Mouse (Mus musculus): Measurements from ENCODE around the gene Bcar3. TPM values are rescaled to one million over a fixed set of nuclear protein-coding genes. Genes with fewer than 3 reads are reported as not detected.

Gene Bcar3
- polyA plus RNA-seq, 1 experiment from 2014 or later = 6.8 TPM

DNA sequence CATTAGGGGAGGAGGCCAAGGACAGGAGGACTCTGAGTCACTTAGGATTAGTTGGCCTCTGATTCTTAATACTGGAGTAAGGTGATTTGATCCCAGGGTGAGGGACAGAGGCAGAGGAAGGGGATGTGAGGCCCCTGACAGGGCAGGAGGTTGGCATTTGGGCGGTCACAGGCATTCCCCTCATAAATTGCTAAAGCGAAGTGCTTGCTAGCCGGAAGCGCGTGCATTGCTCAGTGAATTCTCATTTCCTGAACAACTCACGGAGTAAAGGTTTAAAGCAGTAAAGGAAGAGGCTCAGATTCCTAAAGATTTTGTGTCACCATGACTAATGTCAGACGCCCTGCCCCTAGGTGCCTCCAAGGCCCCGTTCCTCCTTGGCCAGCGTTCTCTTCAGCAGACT is 28.3 kb downstream of the Bcar3 start:
- Histone ChIP-seq H3K9me3 (replicated peaks) (no peaks in the 10 kb centered on the region), H3K4me2 (no peak overlapping the region), H3K4me3 (no peak overlapping the region), H3K27ac (no peak overlapping the region), H3K27me3 (replicated peaks) (peaks cover 6% of the 10 kb centered on the region; the same call in 1 of the 2 replicates), H3K4me1 (no peaks in the 10 kb centered on the region), H3K9ac (no peak overlapping the region), H3K36me3 (no peaks in the 10 kb centered on the region)
- 65% methylated on average over 9 of the region's 9 CpGs for WGBS (ENCODE audit: insufficient replicate concordance)
- no peak for ATAC-seq

DNA sequence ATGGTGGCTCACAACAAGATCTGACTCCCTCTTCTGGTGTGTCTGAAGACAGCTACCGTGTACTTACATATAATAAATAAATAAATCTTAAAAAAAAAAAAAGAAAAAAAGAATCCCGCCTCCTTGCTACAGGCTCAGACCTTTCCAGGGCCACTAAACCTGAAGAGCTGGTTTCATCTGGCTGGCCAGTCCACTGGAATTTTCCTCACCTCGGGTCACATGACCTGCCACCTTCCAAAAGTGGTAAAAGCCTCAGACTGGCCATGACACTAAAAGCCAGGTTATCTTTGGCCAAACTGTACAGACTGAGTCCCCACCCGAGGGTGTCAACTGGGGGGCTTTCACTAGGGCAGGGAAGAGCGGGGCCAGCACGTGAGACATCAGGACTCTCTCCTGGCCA is 29.9 kb downstream of the Bcar3 start:
- Histone ChIP-seq H3K4me3 (no peak overlapping the region), H3K9ac (no peak overlapping the region), H3K9me3 (replicated peaks) (no peaks in the 10 kb centered on the region), H3K4me2 (no peak overlapping the region), H3K27ac (no peak overlapping the region), H3K4me1 (no peaks in the 10 kb centered on the region), H3K27me3 (replicated peaks) (peaks cover 6% of the 10 kb centered on the region; the same call in 1 of the 2 replicates), H3K36me3 (no peaks in the 10 kb centered on the region)
- no peak; the same call in 1 of the 2 replicates for ATAC-seq
- 70% methylated on average over 6 of the region's 6 CpGs for WGBS (ENCODE audit: insufficient replicate concordance)

DNA sequence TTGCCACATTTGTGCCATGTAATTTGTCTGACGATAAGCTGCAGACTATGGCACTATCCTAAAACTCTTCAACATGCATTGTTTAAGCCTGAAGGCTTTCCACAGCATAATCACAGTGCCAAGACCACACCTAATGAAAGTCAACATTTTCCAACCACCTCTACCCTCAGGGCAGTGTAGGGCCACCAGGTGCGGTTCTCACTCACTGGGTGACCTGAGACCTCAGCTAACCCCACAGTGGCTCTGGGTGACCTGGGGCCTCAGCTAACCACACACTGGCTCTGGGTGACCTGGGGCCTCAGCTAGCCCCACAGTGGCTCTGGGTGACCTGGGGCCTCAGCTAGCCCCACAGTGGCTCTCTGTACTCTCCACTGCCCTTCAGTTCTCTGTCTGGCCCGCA is 30.6 kb downstream of the Bcar3 start:
- WGBS (ENCODE audit: insufficient replicate concordance) = 82% methylated on average over 3 of the region's 3 CpGs

DNA sequence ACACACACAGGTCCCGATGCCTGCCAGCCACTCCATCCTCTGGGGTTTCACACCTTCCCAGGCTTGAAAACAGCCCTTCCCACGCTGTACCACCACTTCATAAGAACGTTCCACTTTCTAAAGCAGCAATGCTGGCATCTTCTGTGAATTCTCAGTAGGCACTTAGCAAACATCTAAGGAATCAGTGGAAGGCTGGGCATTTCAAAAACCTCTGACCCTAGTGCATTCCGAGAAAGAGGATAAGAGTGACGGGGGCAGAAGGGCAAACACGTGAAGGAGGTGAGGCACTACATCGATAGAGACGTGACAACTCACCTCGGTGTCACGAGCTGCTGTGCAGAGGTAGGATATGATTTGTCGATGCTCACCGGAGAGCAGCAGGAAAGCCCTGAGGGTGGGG is 36.5 kb downstream of the Bcar3 start:
- WGBS (ENCODE audit: insufficient replicate concordance) = 60% methylated on average over 12 of the region's 12 CpGs
- Histone ChIP-seq H3K4me1 (peaks cover 9% of the 10 kb centered on the region; the same call in 1 of the 2 replicates), H3K4me3 (no peak overlapping the region), H3K27ac (no peak overlapping the region), H3K9me3 (replicated peaks) (no peaks in the 10 kb centered on the region), H3K9ac (no peak overlapping the region), H3K36me3 (no peaks in the 10 kb centered on the region), H3K4me2 (no peak overlapping the region), H3K27me3 (replicated peaks) (peaks cover 9% of the 10 kb centered on the region)
- no peak for ATAC-seq

More for the DNA sequence above, 30.6 kb downstream of the Bcar3 start:
- Histone ChIP-seq H3K9me3 (replicated peaks) (no peaks in the 10 kb centered on the region), H3K4me2 (no peak overlapping the region), H3K4me1 (no peaks in the 10 kb centered on the region), H3K27me3 (replicated peaks) (peaks cover 6% of the 10 kb centered on the region; the same call in 1 of the 2 replicates), H3K9ac (no peak overlapping the region), H3K4me3 (no peak overlapping the region), H3K27ac (no peak overlapping the region), H3K36me3 (no peaks in the 10 kb centered on the region)
- peak; percentile 49; the same call in 1 of the 2 replicates for ATAC-seq

DNA sequence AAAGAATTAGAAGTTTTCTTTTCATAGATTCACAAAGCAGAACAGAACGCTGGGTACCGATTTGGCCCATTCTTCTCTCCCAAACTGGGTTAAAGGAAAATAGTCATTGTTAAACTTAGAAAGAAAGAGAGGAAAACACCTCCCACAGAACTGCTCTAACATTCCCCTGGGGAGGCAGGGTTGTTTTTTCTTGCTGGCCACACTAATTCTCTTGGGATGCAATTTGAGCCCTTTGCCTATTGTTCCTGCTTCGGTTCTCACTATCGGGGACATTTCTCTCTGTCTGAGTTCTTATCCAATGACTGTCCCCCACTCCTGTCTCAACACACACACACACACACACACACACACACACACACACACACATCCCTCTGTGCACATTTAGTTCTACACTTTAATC is 39.6 kb downstream of the Bcar3 start:
- ATAC-seq = no peak
- 52% methylated on average over 4 of the region's 4 CpGs for WGBS (ENCODE audit: insufficient replicate concordance)
- no peak overlapping the region for H3K4me2 ChIP-seq

DNA sequence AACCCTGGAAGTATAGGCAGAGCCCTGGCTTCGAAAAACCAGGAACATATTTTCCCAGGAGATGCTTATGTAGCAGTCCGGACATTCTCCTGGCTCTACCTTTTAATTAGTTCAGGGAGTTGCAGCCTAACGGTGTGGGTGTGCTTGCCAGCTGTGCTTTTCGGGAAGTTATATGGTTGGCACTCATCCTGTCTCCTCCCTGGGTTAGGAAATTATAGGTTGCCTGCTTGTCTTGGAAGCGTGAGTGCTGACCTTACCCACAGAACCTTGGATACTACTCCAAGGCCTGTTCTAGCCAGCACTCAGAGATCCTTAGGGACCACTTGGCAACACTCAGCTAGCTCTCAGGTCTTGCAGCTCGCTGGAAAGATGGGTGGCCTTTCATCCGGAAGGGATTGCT is 40.0 kb downstream of the Bcar3 start:
- H3K9me3 ChIP-seq (replicated peaks) = no peaks in the 10 kb centered on the region
- no peaks in the 10 kb centered on the region for H3K36me3 ChIP-seq
- H3K4me3 ChIP-seq = no peak overlapping the region
- H3K27me3 ChIP-seq (replicated peaks) = peaks cover 9% of the 10 kb centered on the region
- H3K4me2 ChIP-seq = no peak overlapping the region
- 52% methylated on average over 7 of the region's 7 CpGs for WGBS (ENCODE audit: insufficient replicate concordance)
- no peak overlapping the region for H3K27ac ChIP-seq
- no peak overlapping the region for H3K9ac ChIP-seq
- peaks cover 9% of the 10 kb centered on the region; the same call in 1 of the 2 replicates for H3K4me1 ChIP-seq
- ATAC-seq = no peak

More for the DNA sequence above, 39.6 kb downstream of the Bcar3 start:
- H3K27ac ChIP-seq = no peak overlapping the region
- no peaks in the 10 kb centered on the region for H3K36me3 ChIP-seq
- H3K4me3 ChIP-seq = no peak overlapping the region
- no peak overlapping the region for H3K9ac ChIP-seq
- no peaks in the 10 kb centered on the region for H3K9me3 ChIP-seq (replicated peaks)
- peaks cover 9% of the 10 kb centered on the region; the same call in 1 of the 2 replicates for H3K4me1 ChIP-seq
- peaks cover 9% of the 10 kb centered on the region for H3K27me3 ChIP-seq (replicated peaks)

DNA sequence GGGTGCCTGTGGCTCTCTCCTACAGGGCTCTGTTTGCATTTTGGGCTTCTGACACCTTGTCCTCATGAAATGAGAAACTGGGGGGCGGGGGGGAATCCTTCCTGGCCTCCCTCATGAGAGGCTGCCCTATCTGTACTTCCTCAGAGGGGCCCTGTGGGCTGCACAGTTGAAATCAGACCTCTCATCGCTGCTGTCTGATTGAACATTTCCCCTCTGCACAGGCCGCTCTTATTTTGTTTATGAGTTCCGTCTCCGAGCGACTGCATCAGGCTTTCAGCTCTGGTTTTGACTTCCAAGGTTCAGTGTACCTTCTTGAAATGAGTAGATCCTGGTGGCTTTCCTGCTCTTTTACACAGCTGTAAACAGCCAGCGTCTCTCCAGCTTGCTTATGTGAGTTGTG is 40.4 kb downstream of the Bcar3 start:
- Histone ChIP-seq H3K4me1 (peaks cover 9% of the 10 kb centered on the region; the same call in 1 of the 2 replicates), H3K4me3 (no peak overlapping the region), H3K36me3 (no peaks in the 10 kb centered on the region), H3K27ac (no peak overlapping the region), H3K27me3 (replicated peaks) (peaks cover 9% of the 10 kb centered on the region), H3K9ac (no peak overlapping the region), H3K9me3 (replicated peaks) (no peaks in the 10 kb centered on the region), H3K4me2 (no peak overlapping the region)
- 25% methylated on average over 7 of the region's 7 CpGs for WGBS (ENCODE audit: insufficient replicate concordance)
- no peak for ATAC-seq

DNA sequence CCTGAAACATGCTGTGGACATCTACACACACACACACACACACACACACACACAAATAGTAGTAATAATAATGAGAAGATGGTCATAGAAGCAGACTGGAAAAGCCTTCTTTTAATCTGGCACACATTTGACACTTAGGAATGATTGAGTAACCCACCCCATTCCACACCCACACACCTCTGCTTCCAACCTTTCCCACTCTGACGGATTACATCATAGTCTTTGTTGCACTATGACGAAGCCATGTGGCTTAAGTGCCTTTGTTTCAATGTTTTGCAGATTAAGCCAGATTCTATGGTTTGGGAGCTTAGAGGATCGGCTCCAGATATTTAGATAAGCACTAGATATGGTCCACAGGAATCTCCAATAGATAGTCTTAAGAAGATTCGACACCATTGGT is 42.1 kb downstream of the Bcar3 start:
- Histone ChIP-seq H3K9me3 (replicated peaks) (no peaks in the 10 kb centered on the region), H3K27me3 (replicated peaks) (peaks cover 8% of the 10 kb centered on the region), H3K4me2 (no peak overlapping the region), H3K9ac (no peak overlapping the region), H3K4me3 (no peak overlapping the region), H3K27ac (no peak overlapping the region), H3K4me1 (peaks cover 9% of the 10 kb centered on the region; the same call in 1 of the 2 replicates), H3K36me3 (no peaks in the 10 kb centered on the region)
- WGBS (ENCODE audit: insufficient replicate concordance) = 64% methylated on average over 4 of the region's 4 CpGs
- no peak for ATAC-seq

DNA sequence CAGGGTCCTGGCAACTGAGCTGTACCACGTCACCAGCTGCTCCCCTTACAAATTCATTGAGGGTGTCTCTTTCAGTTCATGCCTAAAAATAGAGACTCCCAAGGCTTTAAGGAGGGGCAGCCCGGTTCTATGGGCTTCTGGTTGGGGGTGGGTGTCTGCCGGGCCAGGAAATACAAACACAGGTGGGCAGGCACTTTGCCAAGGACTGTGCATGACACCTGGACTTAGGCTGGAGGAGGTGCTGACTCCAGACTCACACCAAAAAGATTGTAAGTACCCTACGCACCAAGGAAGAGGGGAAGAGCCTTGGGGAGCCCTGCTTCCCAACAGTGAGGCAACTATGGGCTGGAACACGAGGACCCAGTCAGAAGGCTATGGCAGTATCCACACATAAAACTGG is 44.1 kb downstream of the Bcar3 start:
- no peak overlapping the region for H3K27ac ChIP-seq
- WGBS (ENCODE audit: insufficient replicate concordance) = 52% methylated on average over 5 of the region's 5 CpGs
- peaks cover 9% of the 10 kb centered on the region; the same call in 1 of the 2 replicates for H3K4me1 ChIP-seq
- H3K27me3 ChIP-seq (replicated peaks) = peaks cover 3% of the 10 kb centered on the region
- no peak for ATAC-seq
- no peak overlapping the region for H3K4me2 ChIP-seq
- no peaks in the 10 kb centered on the region for H3K9me3 ChIP-seq (replicated peaks)
- no peaks in the 10 kb centered on the region for H3K36me3 ChIP-seq
- H3K9ac ChIP-seq = no peak overlapping the region
- H3K4me3 ChIP-seq = no peak overlapping the region

DNA sequence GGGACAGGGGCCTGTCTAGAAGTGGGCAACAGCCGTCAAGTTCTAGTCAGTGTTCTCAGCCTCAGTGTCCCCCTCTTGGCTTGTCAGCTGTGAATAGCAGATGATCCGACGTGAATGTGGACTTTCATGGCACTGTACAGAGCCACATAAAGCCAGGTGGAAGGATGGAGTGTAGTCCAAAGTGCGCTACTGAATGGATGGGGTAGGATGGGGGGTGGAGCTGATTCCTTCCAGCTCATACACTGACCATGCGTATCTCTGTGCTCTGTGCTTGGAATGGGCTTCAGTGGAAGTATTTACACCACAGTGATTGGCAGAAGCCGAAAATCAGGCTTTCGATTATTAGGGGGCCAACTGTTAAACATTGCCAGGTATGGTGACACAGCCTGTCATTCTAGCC is 45.0 kb downstream of the Bcar3 start:
- ATAC-seq = peak; percentile 61; the same call in 1 of the 2 replicates
- Histone ChIP-seq H3K27ac (no peak overlapping the region), H3K4me2 (no peak overlapping the region), H3K27me3 (replicated peaks) (no peaks in the 10 kb centered on the region), H3K4me3 (no peak overlapping the region), H3K9me3 (replicated peaks) (no peaks in the 10 kb centered on the region), H3K36me3 (no peaks in the 10 kb centered on the region), H3K9ac (no peak overlapping the region), H3K4me1 (peaks cover 9% of the 10 kb centered on the region; the same call in 1 of the 2 replicates)
- 68% methylated on average over 7 of the region's 7 CpGs for WGBS (ENCODE audit: insufficient replicate concordance)

DNA sequence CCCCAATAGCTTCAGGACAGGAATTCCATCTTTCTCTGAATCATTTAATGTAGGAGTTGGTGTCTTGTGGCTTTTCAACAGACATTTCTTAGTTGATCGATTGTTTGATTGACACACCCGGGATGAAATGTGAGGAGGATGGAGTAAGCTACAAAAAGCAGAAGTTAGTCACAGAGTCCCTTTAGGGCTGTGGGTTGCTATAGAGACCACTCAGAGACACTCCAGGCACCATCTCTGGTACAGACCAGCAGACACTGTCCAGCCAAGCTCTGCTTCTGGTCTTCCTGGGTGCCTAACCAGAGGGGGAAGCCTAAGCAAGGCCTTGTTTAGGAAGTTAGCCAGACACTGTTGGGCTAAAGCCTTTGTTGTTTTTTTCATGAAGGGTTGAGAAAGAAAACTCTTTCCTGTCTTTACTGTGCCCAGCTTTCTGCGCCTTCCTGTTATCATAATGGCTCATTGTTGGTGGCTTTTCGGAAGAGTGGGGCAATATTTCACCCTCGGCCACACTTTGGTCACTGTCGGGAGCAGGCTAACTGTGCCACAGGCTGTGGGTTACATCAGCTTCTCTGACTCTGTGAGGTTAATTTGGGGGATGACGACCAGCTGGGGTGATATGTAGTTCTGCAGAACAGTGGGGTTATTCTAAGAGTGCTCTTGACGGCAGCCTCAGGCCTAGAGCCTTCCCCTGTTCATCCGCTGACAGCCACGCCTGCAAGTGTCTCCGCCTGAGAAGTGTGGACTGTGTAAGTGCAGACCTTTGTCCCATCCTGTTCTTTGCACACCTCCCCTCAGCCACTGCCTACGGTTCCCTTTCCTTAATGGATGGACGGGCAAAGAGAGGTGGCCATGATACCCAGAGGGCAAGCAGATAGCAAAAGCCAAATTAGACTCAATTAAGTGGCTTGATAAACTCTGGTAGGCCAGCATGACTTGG is 46.5 kb downstream of the Bcar3 start:
- H3K36me3 ChIP-seq = no peaks in the 10 kb centered on the region
- H3K27ac ChIP-seq = no peak overlapping the region
- 47% methylated on average over 13 of the region's 13 CpGs for WGBS (ENCODE audit: insufficient replicate concordance)
- H3K27me3 ChIP-seq (replicated peaks) = no peaks in the 10 kb centered on the region
- no peaks in the 10 kb centered on the region for H3K4me1 ChIP-seq
- H3K9ac ChIP-seq = no peak overlapping the region
- no peak overlapping the region for H3K4me3 ChIP-seq
- no peak overlapping the region for H3K4me2 ChIP-seq
- H3K9me3 ChIP-seq (replicated peaks) = no peaks in the 10 kb centered on the region
- no peak for ATAC-seq

DNA sequence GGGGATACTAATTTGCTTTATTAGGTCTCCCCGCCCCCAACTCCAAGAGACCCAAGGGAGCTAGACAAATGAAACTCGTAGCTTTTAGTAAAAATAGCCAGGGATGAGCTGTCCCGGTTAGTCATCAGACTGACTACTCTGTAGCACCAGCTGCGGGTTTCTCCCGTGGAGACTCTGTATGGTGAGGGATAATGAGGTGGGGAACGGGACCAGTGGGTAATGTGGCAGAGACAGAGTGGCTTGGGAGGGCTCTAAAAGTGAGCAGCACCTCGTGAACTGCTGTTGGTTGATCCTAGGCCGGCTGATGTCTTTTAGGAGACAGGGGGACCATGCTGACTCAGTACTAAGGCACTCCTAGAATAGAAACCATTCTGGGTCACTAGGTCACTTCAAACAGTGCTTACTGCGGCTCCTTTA is 49.5 kb downstream of the Bcar3 start:
- WGBS (ENCODE audit: insufficient replicate concordance) = 53% methylated on average over 9 of the region's 9 CpGs
- Histone ChIP-seq H3K9ac (no peak overlapping the region), H3K4me3 (no peak overlapping the region), H3K9me3 (replicated peaks) (no peaks in the 10 kb centered on the region), H3K36me3 (no peaks in the 10 kb centered on the region), H3K4me1 (peaks cover 7% of the 10 kb centered on the region), H3K4me2 (no peak overlapping the region), H3K27me3 (replicated peaks) (no peaks in the 10 kb centered on the region), H3K27ac (no peak overlapping the region)
- ATAC-seq = no peak
